Mouse (Mus musculus) ES-E14 (cell line): ENCODE measurements around the gene Gm17364.

Source experiments
- CHD2 ChIP-seq: IDR thresholded peaks from 2 replicates; pipeline ENCODE4 v1.6.1; 2014; ENCODE audit warnings: mild to moderate bottlenecking, low read depth, low read length, inconsistent platforms
- HCFC1 ChIP-seq: IDR thresholded peaks from 2 replicates; pipeline ENCODE4 v1.6.1; 2012; ENCODE audit warnings: low read length, inconsistent platforms, borderline replicate concordance; ENCODE audit not compliant: insufficient read depth
- MAFK ChIP-seq: IDR thresholded peaks from 2 replicates; pipeline ENCODE4 v1.6.1; 2014; ENCODE audit warnings: mild to moderate bottlenecking, low read depth, low read length, inconsistent platforms; ENCODE audit not compliant: insufficient read depth
- ZC3H11A ChIP-seq: IDR thresholded peaks from 2 replicates; pipeline ENCODE4 v1.6.1; 2012; ENCODE audit warnings: low read depth, mild to moderate bottlenecking, inconsistent platforms, low read length, borderline replicate concordance
- ZNF384 ChIP-seq: IDR thresholded peaks from 2 replicates; pipeline ENCODE4 v1.6.1; 2012; ENCODE audit warnings: low read depth, low read length, inconsistent platforms

GRCm38 (mm10) chr13:41230256-41230655, 43.5 kb downstream of the Gm17364 start:
- TF ChIP-seq CHD2 = no peak
- no peak for TF ChIP-seq HCFC1
- no peak for TF ChIP-seq ZC3H11A
- no peak for TF ChIP-seq ZNF384
- no peak for TF ChIP-seq MAFK
